Mouse (Mus musculus): ENCODE data around the gene Nostrin.

The Nostrin gene

GRCm38 (mm10) chr2:69189222-69189621 is 53.6 kb downstream of the Nostrin start:
- intact Hi-C loops (cut with DNase I), result no loop called here

GRCm38 (mm10) chr2:69191059-69191458 is 55.5 kb downstream of the Nostrin start:
- intact Hi-C loops (cut with DNase I), result no loop called here

- intact Hi-C loops (cut with DNase I), result no loop called here
Measured at GRCm38 (mm10) chr2:69193555-69193954, 58.0 kb downstream of the Nostrin start.

- intact Hi-C loops (cut with DNase I), result no loop called here
Measured at GRCm38 (mm10) chr2:69205185-69205584, 69.6 kb downstream of the Nostrin start.

GRCm38 (mm10) chr2:69205791-69206351 is 70.3 kb downstream of the Nostrin start, which contains the start of gene Spc25:
Gene Spc25 (minus strand): TSS chr2:69206194.
- intact Hi-C loops (cut with DNase I), result no loop called here

GRCm38 (mm10) chr2:69206523-69206922 is 70.9 kb downstream of the Nostrin start:
- intact Hi-C loops (cut with DNase I), result no loop called here

GRCm38 (mm10) chr2:69209684-69210083 is 74.1 kb downstream of the Nostrin start:
- intact Hi-C loops (cut with DNase I), result no loop called here

- intact Hi-C loops (cut with DNase I), result no loop called here
Measured at GRCm38 (mm10) chr2:69210773-69211172, 75.2 kb downstream of the Nostrin start, which contains the start of gene G6pc2. Gene G6pc2 (plus strand): TSS chr2:69211073.

GRCm38 (mm10) chr2:69212652-69213051 is 77.1 kb downstream of the Nostrin start:
- intact Hi-C loops (cut with DNase I), result no loop called here

- intact Hi-C loops (cut with DNase I), result no loop called here
Measured at GRCm38 (mm10) chr2:69215242-69215641, 79.6 kb downstream of the Nostrin start.

GRCm38 (mm10) chr2:69221868-69222416 is 86.3 kb downstream of the Nostrin start:
- intact Hi-C loops (cut with DNase I), result no loop called here

- intact Hi-C loops (cut with DNase I), result no loop called here
Measured at GRCm38 (mm10) chr2:69222815-69223214, 87.2 kb downstream of the Nostrin start.

GRCm38 (mm10) chr2:69224724-69225123 is 89.1 kb downstream of the Nostrin start:
- intact Hi-C loops (cut with DNase I), result no loop called here

- intact Hi-C loops (cut with DNase I), result no loop called here
Measured at GRCm38 (mm10) chr2:69226876-69227275, 91.3 kb downstream of the Nostrin start.

- intact Hi-C loops (cut with DNase I), result no loop called here
Measured at GRCm38 (mm10) chr2:69228635-69229034, 93.0 kb downstream of the Nostrin start.

GRCm38 (mm10) chr2:69230137-69230536 is 94.5 kb downstream of the Nostrin start:
- intact Hi-C loops (cut with DNase I), result no loop called here

GRCm38 (mm10) chr2:69232101-69232500 is 96.5 kb downstream of the Nostrin start:
- intact Hi-C loops (cut with DNase I), result no loop called here

- intact Hi-C loops (cut with DNase I), result no loop called here
Measured at GRCm38 (mm10) chr2:69234976-69235678, 99.5 kb downstream of the Nostrin start.
